Mouse (Mus musculus) 3134 (cell line): ENCODE results near the gene Copg2.
A peak's percentile ranks its signal among the peaks of the same experiment; 100 is the strongest.

Experiments
- DNase-seq: peaks from one replicate; pipeline ENCODE4 v3.0.0-alpha.2; 2011; ENCODE audit warnings: low spot score; ENCODE audit not compliant: insufficient read length; ENCODE audit errors: extremely low read depth

The Copg2 gene

DNA sequence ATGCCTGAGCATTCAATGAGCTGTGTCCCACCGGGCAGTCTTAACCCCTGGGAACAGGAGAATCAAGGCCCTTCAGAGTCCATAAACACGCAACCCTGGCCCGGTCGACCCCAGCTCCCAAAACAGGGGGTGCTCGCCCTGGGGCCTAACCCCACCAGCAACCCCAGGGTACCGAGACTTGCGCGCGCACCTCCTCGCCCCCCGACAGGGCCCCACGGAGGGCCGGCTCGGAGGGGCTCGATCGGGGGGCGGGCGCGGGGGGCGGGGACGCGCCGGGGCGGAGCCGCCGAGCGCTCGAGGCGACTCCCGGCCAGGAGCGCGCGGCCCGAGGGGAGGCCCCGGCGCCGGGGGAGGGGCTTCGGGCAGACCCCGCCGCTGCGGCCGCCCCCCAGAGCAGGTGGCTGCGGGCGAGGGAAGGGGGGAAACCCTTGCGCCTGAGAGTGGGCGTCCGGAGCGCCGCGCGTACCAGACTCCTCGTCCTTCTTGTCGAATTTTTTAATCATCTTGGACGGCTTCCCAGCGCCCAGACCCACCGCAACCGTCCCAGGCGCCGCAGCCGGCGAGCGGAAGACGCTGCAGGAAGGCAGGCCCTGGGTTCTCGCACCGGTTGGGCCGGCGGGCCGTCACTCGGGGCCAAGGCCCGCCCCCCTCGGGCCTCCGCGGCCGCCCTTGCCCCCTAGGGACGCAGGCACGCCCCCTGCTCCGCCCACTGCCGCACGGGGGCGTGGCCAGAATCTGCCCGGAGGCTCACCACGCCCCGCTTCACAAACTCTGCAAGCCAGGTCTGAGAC is at the start of gene Copg2:
Copg2 (minus strand) TSS at position 600 of the 791 bp plus-strand sequence.
- peak; percentile 95 for DNase-seq

DNA sequence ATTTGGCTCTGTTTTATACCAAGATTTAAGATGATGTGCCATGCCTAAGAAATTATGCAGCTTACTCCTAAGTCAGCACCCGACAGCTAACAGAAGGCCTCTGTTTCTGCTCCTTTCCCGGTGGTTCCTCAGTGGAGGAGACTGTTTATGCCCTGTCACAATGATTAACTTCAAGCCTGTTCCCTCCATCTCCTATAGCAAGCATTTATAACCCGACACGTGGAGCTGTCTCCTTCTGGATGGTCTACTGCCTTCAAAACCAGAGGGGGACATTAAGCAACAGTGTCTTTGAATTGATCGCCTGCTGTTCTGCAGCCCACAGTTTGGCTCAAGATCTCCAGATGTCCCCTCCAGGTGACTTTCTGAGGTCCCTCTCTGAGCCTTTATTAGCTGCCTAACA is 42.7 kb upstream of the Copg2 start:
- DNase-seq = no peak

DNA sequence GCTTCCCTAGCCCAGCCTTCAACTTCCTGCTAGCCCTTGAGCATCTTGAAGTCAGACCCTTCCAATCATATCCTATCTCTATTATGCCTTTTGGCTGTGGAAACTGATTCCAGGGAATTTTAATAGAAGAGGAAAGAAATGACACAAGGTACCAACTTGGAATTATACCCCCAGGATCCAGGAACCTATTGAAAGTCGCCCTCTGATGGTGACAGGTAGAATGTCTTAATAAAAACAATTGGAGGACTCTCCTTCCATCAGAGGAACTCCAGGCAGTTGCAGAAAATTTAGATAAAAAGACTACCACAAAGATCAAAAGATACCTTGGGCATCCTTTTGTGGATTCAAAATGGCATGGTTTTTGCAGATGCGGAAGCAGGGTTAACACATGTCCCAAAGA is 26.2 kb upstream of the Copg2 start:
- DNase-seq = no peak

DNA sequence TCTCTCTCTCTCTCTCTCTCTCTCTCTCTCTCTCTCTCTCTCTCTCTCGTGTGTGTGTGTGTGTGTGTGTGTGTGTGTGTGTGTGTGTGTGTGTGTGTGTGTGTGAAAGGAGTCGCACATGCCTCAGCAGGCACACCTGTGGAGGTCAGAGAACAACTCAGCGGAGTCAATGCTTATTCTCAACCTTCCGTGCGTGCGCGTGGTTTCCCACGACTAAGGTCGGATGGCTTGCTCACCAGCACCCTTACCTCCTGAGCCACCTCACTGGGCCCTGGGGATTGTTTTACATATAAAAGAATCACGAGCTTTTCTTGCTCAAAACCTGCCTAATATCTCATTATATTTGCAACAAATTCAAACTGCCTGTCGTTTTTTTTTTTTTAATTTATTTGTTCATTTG is 25.2 kb upstream of the Copg2 start:
- DNase-seq = no peak

DNA sequence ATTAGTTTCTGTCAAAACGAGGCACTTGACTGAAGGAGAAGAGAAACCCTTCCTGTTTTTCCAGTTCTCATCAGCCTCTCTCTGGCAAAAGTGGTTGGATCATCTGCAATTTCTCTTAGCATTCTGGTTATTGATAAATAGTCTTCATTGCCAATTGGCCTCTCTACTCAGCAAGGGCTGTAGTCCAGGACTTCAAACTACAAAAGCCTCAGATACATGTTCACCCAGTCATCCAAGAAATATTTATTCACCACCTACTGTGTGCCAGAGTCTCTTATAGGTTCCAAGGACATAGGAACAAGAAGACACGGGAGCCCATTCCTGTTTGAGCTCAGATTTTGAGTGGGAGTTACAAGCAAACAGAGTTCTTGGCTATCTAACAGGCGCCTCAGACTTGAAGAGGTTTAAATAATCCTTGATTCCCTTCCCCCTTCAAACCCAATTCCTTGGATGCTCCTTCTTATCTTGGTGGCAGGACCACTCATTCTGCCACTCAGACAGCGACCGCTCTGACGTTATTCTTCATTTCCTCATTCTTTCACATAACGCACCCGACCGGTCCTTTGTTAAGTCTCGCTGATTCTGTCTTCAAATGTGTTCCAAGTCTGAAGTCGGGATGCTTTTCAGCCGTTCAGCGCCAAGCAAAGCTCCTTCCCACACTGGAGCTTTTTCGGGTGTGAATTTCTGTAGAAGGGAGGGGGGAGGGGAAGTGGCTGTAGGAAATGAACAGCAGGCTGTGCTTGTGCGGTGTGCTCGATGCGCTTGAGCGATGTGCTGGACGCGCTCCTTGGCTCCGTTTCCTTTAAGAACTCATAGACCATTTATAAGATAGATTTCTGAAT is 24.5 kb upstream of the Copg2 start:
- DNase-seq = no peak

DNA sequence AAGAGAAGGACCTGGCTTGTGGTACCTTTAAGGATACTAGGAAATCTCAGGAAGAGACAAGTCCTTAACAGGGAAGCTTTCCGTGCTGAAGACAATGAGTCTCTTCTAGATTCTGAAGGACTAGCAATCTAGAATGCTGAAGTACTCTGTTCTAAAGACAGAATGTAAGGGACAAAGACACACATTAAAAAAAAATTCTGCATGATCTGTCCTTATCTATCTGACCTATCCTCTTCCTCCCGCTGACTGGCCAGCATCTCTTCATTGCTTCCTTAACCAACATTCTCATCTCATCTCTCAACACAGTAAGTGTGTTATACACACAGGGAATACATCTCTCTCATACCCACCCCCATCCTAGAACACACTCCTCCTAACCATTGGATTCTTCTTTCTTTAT is 18.9 kb upstream of the Copg2 start, which contains the start of gene Tsga13:
Tsga13 (minus strand) TSS at position 101 of the 400 bp plus-strand sequence.
- no peak for DNase-seq

DNA sequence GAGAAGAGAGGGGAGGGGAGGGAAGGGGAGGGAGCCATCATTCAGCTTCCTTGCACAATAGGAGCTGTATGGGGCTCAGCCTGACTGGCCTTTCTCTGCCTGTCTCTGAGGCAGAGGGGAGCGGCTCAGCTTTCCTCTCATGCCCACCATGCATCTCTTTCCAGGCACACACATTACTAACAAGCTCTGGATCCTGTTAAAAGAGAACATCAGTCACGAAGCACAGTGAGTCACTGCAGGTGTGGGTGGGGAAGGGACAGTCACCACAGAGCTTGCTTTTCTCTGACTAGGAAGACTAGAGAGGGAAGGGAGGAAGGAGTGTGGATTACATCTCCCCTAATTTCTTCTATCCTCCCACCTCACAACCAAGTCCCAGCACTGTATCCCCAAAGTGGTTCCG is 11.4 kb upstream of the Copg2 start:
- DNase-seq = no peak

DNA sequence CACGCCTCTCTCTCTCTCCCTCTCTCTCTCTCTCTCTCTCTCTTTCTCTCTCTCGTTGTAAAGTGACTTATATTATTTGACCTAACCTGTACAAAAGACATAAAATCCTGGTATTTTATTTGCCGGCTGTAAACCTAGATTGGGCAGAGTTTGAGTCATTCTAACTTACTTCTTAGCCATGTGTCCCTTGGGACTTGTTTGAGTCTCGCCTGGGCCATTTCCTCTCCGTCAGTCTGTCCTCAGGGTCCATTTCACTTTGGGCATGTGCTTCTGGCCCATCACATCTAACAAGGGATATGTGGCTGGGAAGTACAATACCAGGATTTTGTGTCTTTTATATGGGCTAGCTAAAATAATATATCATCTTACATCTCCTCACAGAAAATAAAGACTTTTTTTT is 8.3 kb upstream of the Copg2 start:
- peak; percentile 14 for DNase-seq

DNA sequence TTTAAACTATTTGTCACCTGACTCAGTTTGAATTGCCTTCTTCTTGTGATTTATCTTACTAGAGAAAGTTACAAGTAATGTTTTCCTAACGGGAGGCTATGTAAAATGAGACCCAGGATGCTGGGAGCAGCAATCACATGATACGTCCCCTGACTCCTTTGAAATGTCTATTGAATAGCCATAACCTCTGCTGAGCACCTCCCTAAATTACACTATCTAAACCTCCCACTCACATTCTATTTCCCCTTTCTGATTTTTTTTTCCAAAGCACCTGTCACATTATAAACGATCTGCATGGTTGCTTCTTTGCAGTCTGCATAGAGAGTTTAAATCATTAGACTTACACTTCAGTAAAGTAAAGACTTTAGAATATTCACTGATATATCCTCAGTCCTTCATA is 7.4 kb upstream of the Copg2 start:
- DNase-seq = no peak

DNA sequence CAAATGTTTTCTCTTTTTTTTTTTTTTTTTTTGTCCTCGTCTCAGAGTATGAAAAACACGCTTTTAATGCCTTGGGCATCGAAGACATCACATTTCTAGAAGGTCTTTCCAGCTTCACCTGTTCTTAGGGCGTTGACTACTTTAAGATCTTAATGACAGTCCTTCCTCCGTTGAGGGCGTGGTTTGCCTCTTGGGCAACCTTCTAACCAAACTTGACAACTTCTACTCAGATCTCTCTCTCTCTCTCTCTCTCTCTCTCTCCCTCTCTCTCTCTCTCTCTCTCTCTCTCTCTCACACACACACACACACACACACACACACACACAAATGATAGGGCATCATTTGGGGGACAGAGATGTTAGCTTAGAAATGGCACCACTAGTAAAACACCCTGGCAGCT is 926 bp upstream of the Copg2 start:
- DNase-seq = no peak

DNA sequence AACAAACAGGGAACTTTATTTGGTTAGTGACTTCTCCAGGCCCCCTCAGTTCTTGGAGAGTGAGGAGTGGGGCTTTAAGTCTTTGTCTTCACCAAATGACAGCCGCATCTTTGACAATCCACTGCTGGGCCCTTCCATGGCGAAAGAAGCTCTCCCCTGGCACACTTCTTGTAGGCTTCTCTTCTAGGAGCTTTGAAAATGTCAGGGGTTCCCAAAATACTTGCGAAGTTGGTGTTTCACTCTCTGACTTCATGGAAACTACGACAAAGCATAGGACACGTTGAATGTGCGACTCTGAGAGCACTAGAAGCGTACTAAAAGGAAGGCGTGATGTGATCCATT is 363 bp upstream of the Copg2 start:
- DNase-seq = no peak

DNA sequence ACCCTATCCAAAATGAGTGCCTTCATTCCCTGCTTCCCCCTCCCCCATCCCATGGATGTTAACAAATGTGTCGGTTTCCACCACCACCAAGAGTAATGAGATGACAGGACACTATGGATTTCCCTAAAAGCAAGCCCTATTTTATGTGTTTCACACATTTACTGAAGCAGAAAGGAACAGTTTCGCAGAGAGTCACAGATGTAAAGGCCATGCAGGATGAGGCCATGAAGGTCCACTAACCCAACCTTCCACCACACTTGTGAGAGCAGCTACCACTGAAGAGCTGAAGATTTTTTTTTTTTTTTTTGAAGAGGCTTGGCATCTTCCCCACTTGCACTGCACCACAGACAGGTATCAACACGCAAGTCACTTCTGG is 787 bp downstream of the Copg2 start:
- no peak for DNase-seq

DNA sequence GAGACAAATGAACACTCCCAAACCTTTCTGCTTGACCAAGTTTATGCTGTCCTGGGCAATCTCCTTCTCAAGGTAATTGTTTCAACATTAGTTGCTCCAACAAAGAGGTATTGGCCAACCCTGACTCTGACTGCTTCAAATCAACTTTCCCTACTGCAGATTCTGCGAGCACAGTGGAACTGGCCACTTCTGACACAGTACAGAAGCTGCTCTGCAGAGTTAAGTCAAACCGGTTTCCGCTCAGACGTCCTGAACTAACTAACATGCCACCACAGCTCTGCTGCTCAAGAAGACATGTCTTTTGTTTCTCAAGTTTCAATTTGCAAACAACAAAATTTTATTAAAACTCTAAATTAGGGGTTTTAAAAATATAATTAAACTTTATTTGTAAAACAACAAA is 3.5 kb downstream of the Copg2 start:
- no peak for DNase-seq

DNA sequence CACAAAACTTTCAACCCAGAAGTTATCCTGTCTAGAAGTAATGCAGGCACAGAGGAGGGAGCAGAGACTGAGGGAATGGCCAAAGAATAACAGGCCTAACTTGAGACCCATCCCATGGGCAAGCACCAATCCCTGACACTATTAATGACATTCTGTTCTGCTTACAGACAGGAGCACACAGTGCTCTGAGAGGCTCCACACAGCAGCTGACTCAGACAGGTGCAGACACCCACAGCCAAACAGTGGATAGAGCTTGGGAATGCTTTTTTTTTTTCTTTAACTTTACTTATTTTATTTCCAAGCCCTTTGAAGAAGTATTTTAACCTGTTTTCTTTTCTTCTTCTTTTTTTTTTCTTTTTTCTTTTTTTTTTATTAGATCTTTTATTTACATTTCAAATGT is 4.8 kb downstream of the Copg2 start:
- DNase-seq = no peak

DNA sequence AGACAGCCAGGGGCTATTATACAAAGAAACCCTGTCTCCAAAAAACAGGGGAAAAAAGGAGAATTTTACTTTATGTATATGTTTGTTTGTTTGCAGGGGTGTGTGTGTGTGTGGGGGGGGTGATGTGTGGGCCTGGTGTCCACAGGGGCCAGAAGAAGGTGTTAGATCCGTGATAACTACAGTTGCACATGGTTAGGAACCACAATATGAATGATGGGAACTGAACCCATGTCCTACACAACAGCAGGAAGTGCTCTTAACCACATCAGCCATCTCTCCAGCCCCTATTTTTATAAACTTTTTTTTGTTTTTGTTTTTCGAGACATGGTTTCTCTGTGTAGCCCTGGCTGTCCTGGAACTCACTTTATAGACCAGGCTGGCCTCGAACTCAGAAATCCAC is 11.7 kb downstream of the Copg2 start:
- no peak for DNase-seq

DNA sequence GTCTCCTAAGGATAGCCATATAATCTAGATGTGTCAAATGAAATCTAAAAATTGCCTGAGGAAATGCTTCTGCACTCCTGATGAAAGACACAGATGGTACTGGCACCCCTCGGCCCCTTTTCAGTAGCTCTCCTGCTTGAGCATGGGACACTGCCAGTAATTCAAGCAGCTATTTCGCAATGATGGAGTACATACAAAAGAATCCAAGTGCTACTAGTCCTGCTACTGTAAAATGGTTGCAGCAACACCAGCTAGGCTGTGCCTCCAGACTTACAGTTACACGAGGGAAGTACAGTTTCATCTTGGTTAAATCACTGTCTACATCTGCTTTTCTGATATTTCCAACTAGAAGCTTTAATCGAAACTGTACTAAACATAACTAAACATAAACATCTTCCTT is 13.1 kb downstream of the Copg2 start:
- no peak for DNase-seq

DNA sequence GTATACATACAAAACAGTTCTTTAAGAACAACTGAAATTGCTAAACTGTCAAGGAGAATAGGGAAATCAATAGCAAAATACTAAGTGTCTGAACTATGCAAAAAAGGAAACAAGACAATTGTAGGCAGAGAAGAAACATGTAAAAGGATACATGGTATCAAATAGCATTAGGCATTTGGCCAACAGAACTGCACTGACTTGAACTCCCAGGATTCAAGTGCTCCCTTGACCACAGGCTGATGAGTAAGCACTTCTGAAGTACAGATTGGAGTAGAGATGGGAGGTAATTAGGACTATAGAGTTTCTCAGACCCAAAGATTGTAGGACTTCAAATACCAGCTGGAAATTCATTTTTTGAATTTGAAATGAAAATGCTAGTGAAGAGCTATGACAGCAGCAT is 19.9 kb downstream of the Copg2 start:
- DNase-seq = peak; percentile 6

DNA sequence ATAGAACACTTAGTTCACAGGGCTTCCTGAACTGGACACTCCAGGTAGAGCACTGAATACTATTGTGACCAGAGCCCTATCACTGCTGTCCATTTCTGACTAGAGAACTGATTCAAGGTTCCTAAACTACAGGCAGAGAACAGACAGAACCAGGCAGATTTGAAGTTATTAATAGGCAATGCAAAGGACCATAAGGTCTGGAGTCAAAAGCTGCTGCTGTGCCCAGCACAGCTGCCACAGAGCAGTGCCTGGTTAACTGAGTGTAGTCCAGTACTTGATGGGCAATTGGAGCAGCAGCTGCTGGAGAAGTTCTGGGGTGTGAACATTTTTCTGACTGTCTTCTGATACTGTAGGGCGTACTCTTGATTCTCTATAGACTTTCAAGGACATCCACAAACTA is 30.1 kb downstream of the Copg2 start:
- DNase-seq = no peak

DNA sequence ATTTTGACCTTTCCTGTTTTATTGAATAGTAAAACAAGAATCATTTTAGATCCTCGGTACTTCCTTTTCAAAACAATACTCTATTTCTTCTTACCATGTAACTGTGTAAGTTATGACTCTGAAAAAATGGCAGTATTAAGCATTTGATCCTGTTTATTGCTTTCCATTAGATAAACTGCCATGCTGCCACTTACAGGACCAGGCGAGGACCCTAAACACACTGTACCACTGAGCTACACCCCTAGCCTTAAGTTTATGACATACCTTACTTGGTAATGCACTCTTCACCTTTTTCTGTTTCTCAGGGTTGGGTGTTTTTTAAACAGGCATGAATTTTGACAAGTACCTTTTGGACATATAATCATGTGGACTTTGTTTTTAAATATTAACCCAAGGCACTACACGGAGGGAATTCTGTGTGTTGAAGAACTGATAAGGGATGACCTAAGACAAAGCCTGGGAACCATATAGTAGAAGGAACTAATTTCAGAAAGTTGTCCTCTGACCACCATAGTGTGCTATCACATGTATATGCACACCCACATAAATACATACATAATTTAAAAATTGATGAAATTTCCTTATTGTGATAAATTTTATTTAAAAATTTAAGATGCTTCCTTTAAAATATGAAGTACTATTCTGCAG is 31.4 kb downstream of the Copg2 start:
- DNase-seq = no peak

DNA sequence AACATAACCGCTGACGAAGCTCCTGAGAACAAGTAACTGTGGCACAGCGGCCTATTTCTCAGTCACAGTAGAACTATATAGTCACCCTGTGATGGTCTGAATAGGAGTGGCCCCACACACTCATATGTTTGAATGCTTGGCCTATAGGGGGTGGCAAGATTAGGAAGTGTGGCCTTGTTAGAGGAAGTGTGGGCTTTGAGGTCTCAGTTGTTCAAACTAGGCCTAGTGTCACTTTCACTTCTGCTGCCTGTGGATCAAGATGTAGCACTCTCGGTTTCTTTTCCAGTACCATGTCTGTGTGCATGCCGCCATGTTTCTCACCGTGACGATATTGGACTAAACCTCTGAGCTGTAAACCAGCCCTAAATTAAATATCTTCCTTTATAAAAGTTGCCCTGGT is 40.6 kb downstream of the Copg2 start:
- no peak for DNase-seq

DNA sequence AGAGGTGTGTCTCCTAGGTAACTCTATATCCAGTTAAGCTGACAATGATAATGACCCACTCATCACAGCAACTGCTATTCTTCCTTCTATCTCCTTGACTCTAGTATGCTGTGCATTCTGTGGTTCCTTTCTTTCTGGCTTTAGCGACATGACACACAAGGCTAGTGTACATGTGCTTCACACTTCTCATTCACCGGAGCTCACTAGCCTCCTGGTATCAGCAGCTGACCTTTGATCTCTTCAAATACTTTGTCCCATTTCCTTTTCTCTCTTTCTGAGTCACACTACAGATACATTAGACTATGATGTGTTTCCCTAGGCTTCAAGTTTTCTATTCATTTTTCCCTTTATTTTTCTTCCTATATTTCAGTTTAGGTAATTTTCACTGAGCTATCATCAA is 41.4 kb downstream of the Copg2 start:
- DNase-seq = no peak

DNA sequence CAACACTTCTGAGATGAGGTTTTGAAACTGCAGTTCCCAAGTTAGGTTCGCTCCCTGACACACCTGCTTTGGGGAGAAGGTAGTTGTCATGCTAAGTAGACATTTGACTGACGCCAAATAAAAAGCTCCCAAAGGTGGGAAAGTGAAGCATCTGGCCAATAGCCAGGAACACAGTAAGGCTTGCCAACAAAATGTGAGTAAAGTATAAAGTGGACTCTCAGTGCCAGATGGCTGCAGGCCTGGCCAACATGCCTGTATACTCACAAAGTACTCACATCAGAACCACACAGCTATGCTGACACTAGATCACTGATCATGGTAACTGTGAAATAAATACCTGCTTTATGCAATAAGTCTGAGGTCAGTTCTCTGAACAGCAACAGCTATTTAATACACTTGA is 46.8 kb downstream of the Copg2 start:
- no peak for DNase-seq
